Mouse (Mus musculus): ENCODE results near the gene Aldh16a1. TPM values are rescaled to one million over a fixed set of nuclear protein-coding genes. Genes with fewer than 3 reads are reported as not detected.
A peak's percentile ranks its signal among the peaks of the same experiment; 100 is the strongest.
"Not testable (repeated sequence)": the region's sequence is repeated elsewhere in the genome, so short reads cannot be mapped to it uniquely, and the experiment has no call there.

The Aldh16a1 gene
- polyA plus RNA-seq, 1 experiment from 2014 or later: 25.7 TPM

DNA sequence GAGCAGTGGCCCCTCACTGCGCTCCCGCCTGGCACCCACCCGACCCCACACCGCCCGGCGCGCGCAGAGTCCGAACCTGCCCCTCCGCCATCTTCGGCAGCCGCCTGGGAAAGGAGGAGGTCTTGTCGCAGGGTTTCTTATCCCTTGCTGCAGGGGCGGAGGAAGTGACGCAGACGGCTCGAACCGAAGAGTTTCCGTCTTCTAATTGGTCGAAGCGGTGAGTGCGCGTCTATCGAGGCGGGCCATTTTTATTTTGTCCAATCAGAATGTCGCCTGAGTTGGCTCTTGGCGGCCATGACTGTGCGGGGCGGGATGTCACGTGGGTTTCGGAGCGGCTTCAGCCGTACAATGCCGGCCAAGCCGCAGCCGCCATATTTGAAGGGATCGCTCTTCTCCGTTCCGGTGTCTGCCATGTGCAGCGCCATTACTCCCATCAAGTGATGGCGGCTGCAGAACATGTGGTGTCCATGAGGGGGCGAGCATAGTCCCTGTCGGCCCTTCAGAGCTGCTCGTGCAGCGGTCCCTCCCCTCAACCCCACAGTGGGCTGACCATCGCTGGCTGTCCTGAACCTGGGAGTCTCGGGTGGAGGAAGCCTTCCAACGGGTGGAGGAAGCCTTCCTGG lies 25.6 kb downstream of the Aldh16a1 start, which contains the start of gene Rpl13a:
Gene Rpl13a, minus strand, starts transcription at position 138 of the 623 bp plus-strand sequence.
- under 1% methylated on average over 48 of the region's 48 CpGs for WGBS
- H3K27ac ChIP-seq (ENCODE audit: low read depth, low read length): peak within 1 kb of the TSS; percentile 87

DNA sequence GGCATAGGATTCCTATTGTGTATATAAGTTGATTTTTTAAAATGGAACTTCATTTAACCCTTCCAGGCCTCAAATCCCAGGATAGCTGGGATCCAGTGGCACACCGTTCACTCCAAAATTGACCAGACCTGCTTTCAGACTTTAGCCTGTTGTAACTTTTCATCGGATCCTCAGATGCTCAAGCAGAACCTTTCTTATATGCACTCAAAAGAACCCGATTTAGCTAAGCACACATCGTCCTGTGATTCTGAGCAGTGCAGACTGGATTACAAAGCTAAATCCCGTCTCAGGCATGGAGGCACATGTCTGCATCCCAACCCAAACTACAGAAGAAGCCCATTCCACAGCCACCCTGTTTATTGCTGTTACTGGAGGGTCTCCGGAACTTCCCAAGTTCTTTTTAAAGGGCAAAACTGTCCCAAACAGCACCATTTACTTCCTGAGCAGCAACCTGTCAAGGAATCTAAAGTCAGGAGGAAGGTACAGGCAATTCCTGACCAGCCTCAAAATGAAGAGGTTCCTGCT lies 26.6 kb downstream of the Aldh16a1 start:
- H3K27me3 ChIP-seq (ENCODE audit: control insufficient read depth, insufficient read depth, low read length): no peaks in the 10 kb centered on the region
- no peaks in the 10 kb centered on the region for H3K9me3 ChIP-seq (ENCODE audit: control insufficient read depth, low read length)
- ATAC-seq (ENCODE audit: low FRiP score): no peak
- H3K4me1 ChIP-seq (ENCODE audit: control insufficient read depth, insufficient read depth, low read length): peaks cover 32% of the 10 kb centered on the region
- H3K27ac ChIP-seq (ENCODE audit: low read depth, low read length): peak overlapping the region; percentile 87
- H3K4me2 ChIP-seq: peak overlapping the region; percentile 64
- H3K9ac ChIP-seq (ENCODE audit: low read length): peak overlapping the region; percentile 100
- peak overlapping the region; percentile 96 for H3K4me3 ChIP-seq (ENCODE audit: low read depth, low read length)
- peaks cover 29% of the 10 kb centered on the region for H3K36me3 ChIP-seq (ENCODE audit: control insufficient read depth, insufficient read depth, low read length)
- DNase-seq (ENCODE audit: low spot score, missing footprints): peak; percentile 89
- 3% methylated on average over 6 of the region's 6 CpGs for WGBS

More for the DNA sequence above, 25.6 kb downstream of the Aldh16a1 start, which contains the start of gene Rpl13a:
- Histone ChIP-seq H3K4me2 (peak within 1 kb of the TSS; percentile 64), H3K4me1 (ENCODE audit: control insufficient read depth, insufficient read depth, low read length) (peaks cover 26% of the 10 kb centered on the region), H3K9me3 (ENCODE audit: control insufficient read depth, low read length) (no peaks in the 10 kb centered on the region), H3K4me3 (ENCODE audit: low read depth, low read length) (peak within 1 kb of the TSS; percentile 96), H3K27me3 (ENCODE audit: control insufficient read depth, insufficient read depth, low read length) (no peaks in the 10 kb centered on the region), H3K36me3 (ENCODE audit: control insufficient read depth, insufficient read depth, low read length) (peaks cover 25% of the 10 kb centered on the region), H3K9ac (ENCODE audit: low read length) (peak within 1 kb of the TSS; percentile 100)
- DNase-seq (ENCODE audit: low spot score, missing footprints) (peak; percentile 99), ATAC-seq (ENCODE audit: low FRiP score) (peak; percentile 93)

DNA sequence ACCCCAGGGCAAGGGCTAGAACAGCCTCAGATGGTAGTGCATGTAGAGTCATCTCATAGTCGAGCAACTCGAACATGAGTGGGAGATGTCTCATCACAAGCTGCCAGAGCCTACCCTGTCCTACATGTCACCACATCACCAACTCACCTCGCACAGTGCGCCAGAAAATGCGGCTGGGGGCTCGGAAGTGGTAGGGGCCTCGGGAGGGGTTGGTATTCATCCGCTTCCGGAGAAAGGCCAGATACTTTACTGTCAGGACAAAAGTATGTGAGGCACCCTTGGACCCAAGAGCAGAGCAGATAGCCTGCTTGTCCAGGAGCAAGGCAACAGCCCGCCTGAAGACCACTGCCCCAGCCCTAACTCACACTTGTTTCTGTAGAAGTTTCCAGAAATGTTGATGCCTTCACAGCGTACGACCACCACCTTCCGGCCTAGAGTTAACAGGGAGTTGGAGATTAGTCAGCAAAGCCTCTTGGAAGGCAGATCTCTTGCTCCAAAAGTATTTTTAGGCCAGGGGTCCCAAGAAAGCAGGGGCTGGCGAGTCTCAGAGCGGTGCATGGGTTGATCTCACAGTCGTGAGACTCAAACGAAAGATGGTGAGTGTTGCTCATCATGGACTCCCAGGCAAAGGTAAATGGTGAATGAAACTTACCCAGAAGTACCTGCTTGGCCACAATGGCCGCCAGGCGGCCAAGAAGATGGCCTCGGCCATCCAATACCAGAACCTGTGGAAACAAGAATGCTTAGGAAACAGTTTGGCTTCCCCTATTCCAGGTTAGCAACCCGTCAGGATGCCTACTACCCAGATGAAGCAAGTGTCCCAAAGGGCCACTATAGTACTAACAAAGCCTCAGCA lies 27.3 kb downstream of the Aldh16a1 start:
- Histone ChIP-seq H3K4me3 (ENCODE audit: low read depth, low read length) (peak overlapping the region; percentile 96), H3K9ac (ENCODE audit: low read length) (peak overlapping the region; percentile 100), H3K36me3 (ENCODE audit: control insufficient read depth, insufficient read depth, low read length) (peaks cover 31% of the 10 kb centered on the region), H3K9me3 (ENCODE audit: control insufficient read depth, low read length) (no peaks in the 10 kb centered on the region), H3K4me2 (peak overlapping the region; percentile 64), H3K27me3 (ENCODE audit: control insufficient read depth, insufficient read depth, low read length) (no peaks in the 10 kb centered on the region), H3K27ac (ENCODE audit: low read depth, low read length) (peak overlapping the region; percentile 87), H3K4me1 (ENCODE audit: control insufficient read depth, insufficient read depth, low read length) (peaks cover 33% of the 10 kb centered on the region)
- WGBS: 48% methylated on average over 21 of the region's 21 CpGs
- ATAC-seq (ENCODE audit: low FRiP score): no peak
- no peak for DNase-seq (ENCODE audit: low spot score, missing footprints)

DNA sequence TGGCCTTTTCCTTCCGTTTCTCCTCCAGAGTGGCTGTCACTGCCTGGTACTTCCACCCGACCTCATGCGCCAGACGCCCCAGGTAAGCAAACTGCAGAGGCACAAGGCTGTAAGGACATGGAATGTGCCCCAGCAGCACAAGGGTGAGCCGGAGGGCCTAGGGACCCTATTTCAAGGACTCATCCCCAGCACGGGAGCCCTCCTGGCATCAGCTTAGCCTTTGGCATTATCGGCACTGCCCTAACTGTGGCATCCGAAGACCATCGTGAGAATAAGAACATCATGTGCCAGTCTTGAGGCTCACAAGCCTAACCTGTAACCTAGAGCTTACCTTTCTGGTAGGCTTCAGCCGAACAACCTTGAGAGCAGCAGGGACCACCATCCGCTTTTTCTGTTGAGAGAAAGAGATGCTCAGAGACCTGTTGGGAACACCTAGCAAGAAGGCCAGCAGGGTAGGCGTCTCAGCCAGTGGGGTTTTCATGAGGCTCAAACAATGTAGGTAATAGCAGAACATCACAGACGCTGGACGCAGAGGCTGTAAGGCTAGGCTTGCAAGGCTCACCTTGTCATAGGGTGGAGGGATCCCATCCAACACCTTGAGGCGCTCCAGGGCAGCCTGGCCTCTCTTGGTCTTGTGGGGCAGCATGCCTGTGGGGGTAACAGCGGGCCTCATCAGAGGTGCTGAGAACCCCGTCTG lies 28.1 kb downstream of the Aldh16a1 start:
- Histone ChIP-seq H3K36me3 (ENCODE audit: control insufficient read depth, insufficient read depth, low read length) (peaks cover 39% of the 10 kb centered on the region), H3K4me3 (ENCODE audit: low read depth, low read length) (peak overlapping the region; percentile 13), H3K9me3 (ENCODE audit: control insufficient read depth, low read length) (no peaks in the 10 kb centered on the region), H3K4me1 (ENCODE audit: control insufficient read depth, insufficient read depth, low read length) (peaks cover 33% of the 10 kb centered on the region), H3K9ac (ENCODE audit: low read length) (peak overlapping the region; percentile 100), H3K4me2 (peak overlapping the region; percentile 64), H3K27ac (ENCODE audit: low read depth, low read length) (peak overlapping the region; percentile 16; the same call in 1 of the 2 replicates), H3K27me3 (ENCODE audit: control insufficient read depth, insufficient read depth, low read length) (no peaks in the 10 kb centered on the region)
- DNase-seq (ENCODE audit: low spot score, missing footprints) (no peak), ATAC-seq (ENCODE audit: low FRiP score) (no peak)
- WGBS: 82% methylated on average over 17 of the region's 17 CpGs

DNA sequence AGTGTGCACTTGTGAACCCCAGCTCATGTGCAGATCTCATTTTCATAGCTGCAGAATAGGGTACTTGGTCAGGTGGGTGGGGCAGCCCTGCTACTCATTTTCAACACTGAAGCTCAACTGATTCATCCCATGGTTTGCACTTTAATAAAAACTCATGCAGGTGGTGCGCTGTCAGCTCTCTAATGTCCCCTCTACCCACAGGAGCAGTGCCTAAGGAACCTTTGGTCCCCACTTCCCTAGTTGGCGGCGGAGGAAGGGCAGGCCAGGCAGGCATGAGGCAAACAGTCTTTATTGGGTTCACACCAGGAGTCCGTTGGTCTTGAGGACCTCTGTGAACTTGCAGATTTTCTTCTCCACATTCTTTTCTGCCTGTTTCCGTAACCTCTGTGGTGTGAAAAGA lies 28.7 kb downstream of the Aldh16a1 start:
- not testable (repeated sequence) for H3K9me3 ChIP-seq (ENCODE audit: control insufficient read depth, low read length); H3K27me3 ChIP-seq (ENCODE audit: control insufficient read depth, insufficient read depth, low read length); H3K4me2 ChIP-seq; ATAC-seq (ENCODE audit: low FRiP score); H3K9ac ChIP-seq (ENCODE audit: low read length); H3K4me3 ChIP-seq (ENCODE audit: low read depth, low read length)
- Histone ChIP-seq H3K27ac (ENCODE audit: low read depth, low read length) (peak overlapping the region; percentile 41), H3K36me3 (ENCODE audit: control insufficient read depth, insufficient read depth, low read length) (peaks cover 45% of the 10 kb centered on the region), H3K4me1 (ENCODE audit: control insufficient read depth, insufficient read depth, low read length) (peaks cover 33% of the 10 kb centered on the region)
- 58% methylated on average over 5 of the region's 5 CpGs for WGBS
- peak; percentile 91 for DNase-seq (ENCODE audit: low spot score, missing footprints)

DNA sequence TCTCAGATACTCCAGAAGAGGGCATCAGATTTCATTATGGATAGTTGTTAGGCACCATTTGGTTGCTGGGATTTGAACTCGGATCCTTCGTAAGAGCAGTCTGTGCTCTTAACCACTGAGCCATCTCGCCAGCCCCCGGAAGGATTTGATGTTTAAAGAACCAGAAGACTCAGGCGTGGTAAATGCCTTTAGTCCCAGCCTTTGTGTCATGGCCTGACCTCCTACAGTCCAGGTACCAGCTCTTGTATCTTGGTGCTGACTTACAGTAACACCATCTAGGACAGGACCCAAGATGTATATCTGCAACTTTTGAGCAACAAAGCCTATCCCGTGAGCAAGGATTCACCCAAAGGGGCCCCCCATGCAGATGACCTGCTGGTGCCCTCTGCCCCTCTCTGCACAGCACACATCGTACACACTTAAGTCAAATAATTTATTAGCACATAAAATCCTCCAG lies 29.2 kb downstream of the Aldh16a1 start:
- Histone ChIP-seq H3K4me3 (ENCODE audit: low read depth, low read length) (no peak overlapping the region), H3K9ac (ENCODE audit: low read length) (no peak overlapping the region), H3K9me3 (ENCODE audit: control insufficient read depth, low read length) (no peaks in the 10 kb centered on the region), H3K27ac (ENCODE audit: low read depth, low read length) (peak overlapping the region; percentile 41), H3K36me3 (ENCODE audit: control insufficient read depth, insufficient read depth, low read length) (peaks cover 48% of the 10 kb centered on the region), H3K27me3 (ENCODE audit: control insufficient read depth, insufficient read depth, low read length) (no peaks in the 10 kb centered on the region), H3K4me1 (ENCODE audit: control insufficient read depth, insufficient read depth, low read length) (peaks cover 33% of the 10 kb centered on the region), H3K4me2 (peak overlapping the region; percentile 20; the same call in 1 of the 2 replicates)
- peak; percentile 94 for DNase-seq (ENCODE audit: low spot score, missing footprints)
- ATAC-seq (ENCODE audit: low FRiP score): no peak
- 17% methylated on average over 7 of the region's 7 CpGs for WGBS

DNA sequence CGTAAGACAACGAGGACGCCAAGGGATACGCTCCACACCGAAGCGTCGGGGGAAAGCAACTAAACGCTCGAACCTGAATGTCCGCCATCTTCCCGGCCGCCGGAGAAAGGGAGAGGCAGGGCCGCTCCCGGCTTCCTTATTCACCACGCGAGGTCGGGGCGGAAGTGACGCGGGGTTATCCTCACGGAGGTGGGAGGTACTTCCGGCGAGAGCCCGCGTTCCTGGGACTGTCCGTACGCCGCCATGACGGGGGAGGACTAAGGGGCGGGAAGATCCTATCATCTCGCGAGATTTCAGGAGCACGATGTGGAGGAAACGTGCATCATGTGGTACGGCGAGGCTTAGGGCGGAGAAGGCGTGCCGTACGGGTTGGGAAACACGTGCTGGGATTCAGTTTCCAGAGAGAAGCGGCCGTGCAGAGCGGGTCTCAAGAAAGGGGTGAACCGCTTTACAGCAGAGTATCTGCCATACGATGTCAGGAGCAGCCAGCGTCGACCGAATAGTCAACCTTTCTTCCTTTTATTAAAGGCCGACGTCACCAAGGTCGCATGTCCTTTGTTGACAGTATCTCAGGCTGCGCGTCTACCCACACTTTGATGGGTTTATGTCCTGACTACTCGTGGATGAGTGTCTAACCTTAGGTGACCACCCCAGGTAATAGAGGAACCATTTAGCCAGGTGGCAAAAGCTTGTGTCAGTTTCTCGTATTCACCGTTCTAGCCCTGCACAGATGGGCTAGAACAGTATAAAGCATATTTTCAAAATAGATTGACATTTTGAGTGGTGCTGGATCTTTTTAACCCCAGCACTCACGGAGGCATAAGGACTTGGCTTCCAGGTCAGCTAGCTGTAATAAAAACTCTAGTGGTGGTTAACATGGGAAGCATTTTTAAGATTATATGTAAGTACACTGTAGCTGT lies 29.9 kb downstream of the Aldh16a1 start, which contains the start of gene Rps11:
Gene Rps11, minus strand, starts transcription at position 216 of the 920 bp plus-strand sequence.
- peak; percentile 99 for DNase-seq (ENCODE audit: low spot score, missing footprints)
- Histone ChIP-seq H3K9ac (ENCODE audit: low read length) (peak within 1 kb of the TSS; percentile 88), H3K27ac (ENCODE audit: low read depth, low read length) (peak within 1 kb of the TSS; percentile 55), H3K4me2 (peak within 1 kb of the TSS; percentile 88), H3K4me3 (ENCODE audit: low read depth, low read length) (peak within 1 kb of the TSS; percentile 66), H3K9me3 (ENCODE audit: control insufficient read depth, low read length) (no peaks in the 10 kb centered on the region), H3K4me1 (ENCODE audit: control insufficient read depth, insufficient read depth, low read length) (peaks cover 29% of the 10 kb centered on the region), H3K36me3 (ENCODE audit: control insufficient read depth, insufficient read depth, low read length) (peaks cover 52% of the 10 kb centered on the region), H3K27me3 (ENCODE audit: control insufficient read depth, insufficient read depth, low read length) (no peaks in the 10 kb centered on the region)
- peak; percentile 87 for ATAC-seq (ENCODE audit: low FRiP score)
- WGBS: 1% methylated on average over 59 of the region's 59 CpGs

DNA sequence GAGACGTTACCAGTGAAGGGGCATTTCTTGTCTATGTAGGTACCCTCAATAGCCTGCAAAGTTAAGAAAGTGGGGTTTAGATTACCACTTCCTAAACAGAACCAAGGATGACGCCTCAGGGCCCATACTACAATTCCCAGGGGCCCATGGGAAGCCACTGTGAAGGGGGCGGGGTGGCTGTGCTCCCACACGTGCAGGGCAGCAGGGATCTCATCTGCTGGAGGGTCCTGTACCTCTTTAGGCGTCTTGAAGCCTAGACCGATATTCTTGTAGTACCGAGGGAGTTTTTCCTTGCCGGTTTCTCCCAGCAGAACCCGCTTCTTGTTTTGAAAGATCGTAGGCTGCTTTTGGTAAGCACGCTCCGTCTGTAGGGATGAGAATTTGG lies 31.2 kb downstream of the Aldh16a1 start:
- Histone ChIP-seq H3K27ac (ENCODE audit: low read depth, low read length) (no peak overlapping the region), H3K27me3 (ENCODE audit: control insufficient read depth, insufficient read depth, low read length) (no peaks in the 10 kb centered on the region), H3K4me2 (peak overlapping the region; percentile 88), H3K9me3 (ENCODE audit: control insufficient read depth, low read length) (no peaks in the 10 kb centered on the region), H3K4me3 (ENCODE audit: low read depth, low read length) (peak overlapping the region; percentile 66), H3K36me3 (ENCODE audit: control insufficient read depth, insufficient read depth, low read length) (peaks cover 52% of the 10 kb centered on the region), H3K4me1 (ENCODE audit: control insufficient read depth, insufficient read depth, low read length) (peaks cover 25% of the 10 kb centered on the region), H3K9ac (ENCODE audit: low read length) (peak overlapping the region; percentile 88)
- DNase-seq (ENCODE audit: low spot score, missing footprints) (no peak), ATAC-seq (ENCODE audit: low FRiP score) (no peak)
- WGBS: 27% methylated on average over 12 of the region's 12 CpGs
